Mouse (Mus musculus): Measurements from ENCODE around the gene Spen.

DNA sequence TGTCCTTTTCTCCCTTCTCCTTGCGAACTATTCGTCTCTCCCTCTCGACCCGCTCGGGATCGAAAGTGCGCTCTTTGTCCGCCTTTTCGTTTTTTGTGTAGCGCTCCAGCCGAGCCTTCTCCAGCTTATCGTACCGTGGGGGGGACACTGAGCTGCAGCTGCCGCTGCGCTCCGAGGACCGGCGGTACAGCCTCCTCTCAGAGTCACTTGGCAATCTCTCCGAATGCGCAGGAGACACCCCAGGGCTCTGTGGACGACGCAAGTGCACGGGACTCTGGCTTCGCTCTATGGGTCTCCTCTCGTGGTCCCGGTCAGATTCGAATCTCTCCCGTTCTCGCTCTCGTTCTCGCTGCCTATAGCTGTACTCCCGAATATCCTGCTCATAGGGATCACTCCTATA lies 59.6 kb downstream of the Spen start:
- TF ChIP-seq CTCF (IDR thresholded peaks at IDR 0.05; ENCODE audit: extremely low read depth, insufficient read length, insufficient replicate concordance, low read depth, low read length) (no peak), POLR2A (IDR thresholded peaks at IDR 0.05; ENCODE audit: low read depth, low read length) (no peak)
